Mouse (Mus musculus) G1E (cell line): ENCODE data around the gene Vav3. TPM values are rescaled to one million over a fixed set of nuclear protein-coding genes. Genes with fewer than 3 reads are reported as not detected.

Experiments used
- ATAC-seq: 2 replicates; pipeline ENCODE4 v1.8.0; 2016; ENCODE audit warnings: mild to moderate bottlenecking; ENCODE audit not compliant: insufficient number of reproducible peaks, poor library complexity, low FRiP score, severe bottlenecking; ENCODE audit errors: extremely low read depth
- DNase-seq: peaks from one replicate; pipeline ENCODE4 v3.0.0; 2012; ENCODE audit warnings: low spot score
- H3K27me3 ChIP-seq: 2 replicates; pipeline ENCODE4 v1.6.1; 2012; ENCODE audit warnings: mild to moderate bottlenecking, low read length, inconsistent platforms; ENCODE audit not compliant: insufficient read depth
- H3K36me3 ChIP-seq: replicated peaks from 2 replicates; pipeline ENCODE3; 2012; ENCODE audit warnings: mild to moderate bottlenecking, inconsistent platforms
- H3K4me1 ChIP-seq: 2 replicates; pipeline ENCODE4 v1.6.1; 2012; ENCODE audit warnings: low read depth, low read length, inconsistent platforms, mixed read lengths; ENCODE audit not compliant: insufficient read depth
- H3K4me3 ChIP-seq: 2 replicates; pipeline ENCODE4 v1.5.1; 2012; ENCODE audit warnings: low read depth, mild to moderate bottlenecking, inconsistent platforms, low read length, moderate library complexity, mixed read lengths
- H3K9me3 ChIP-seq: replicated peaks from 2 replicates; pipeline ENCODE4 v1.6.1; 2012; ENCODE audit warnings: inconsistent platforms
- CTCF ChIP-seq: IDR thresholded peaks from 2 replicates; pipeline ENCODE4 v1.5.1; 2012; ENCODE audit warnings: low read depth, low read length, inconsistent platforms, mixed read lengths
- GATA1 ChIP-seq: IDR thresholded peaks from 2 replicates; pipeline ENCODE4 v1.6.1; 2012; ENCODE audit warnings: borderline replicate concordance, low read length, inconsistent platforms, mixed read lengths
- GATA2 ChIP-seq: IDR thresholded peaks from 2 replicates; pipeline ENCODE4 v1.6.1; 2012; ENCODE audit warnings: low read depth, low read length, inconsistent platforms, borderline replicate concordance
- POLR2AphosphoS5 ChIP-seq: IDR thresholded peaks from 2 replicates; pipeline ENCODE4 v1.6.1; 2012; ENCODE audit warnings: low read depth, low read length, inconsistent platforms; ENCODE audit not compliant: insufficient replicate concordance
- TAL1 ChIP-seq: conservative IDR thresholded peaks from 2 replicates; pipeline ENCODE4 v1.6.1; 2012; ENCODE audit warnings: low read depth, low read length, inconsistent platforms, mixed read lengths
- polyA plus RNA-seq: library from polyadenylated mRNA; stranded (reverse); fragments of >175 nt; gene quantifications from 2 replicates; pipeline ENCODE4 v1.2.3, GENCODE M21; 2012
- total RNA-seq, 2 experiments: library from RNA; stranded (forward) in 1 of 2; stranded (reverse) in 1 of 2; fragments of 200-1000 nt in 1 of 2; fragments of >200 nt in 1 of 2; fragmentation: Nextera tagmentation in 1 of 2; gene quantifications; 2 replicates each; pipeline ENCODE4 v1.2.3; 2014 to 2017

Vav3 gene
- total and polyA plus RNA-seq, 3 experiments: 0.05 TPM; not detected in 2

DNA sequence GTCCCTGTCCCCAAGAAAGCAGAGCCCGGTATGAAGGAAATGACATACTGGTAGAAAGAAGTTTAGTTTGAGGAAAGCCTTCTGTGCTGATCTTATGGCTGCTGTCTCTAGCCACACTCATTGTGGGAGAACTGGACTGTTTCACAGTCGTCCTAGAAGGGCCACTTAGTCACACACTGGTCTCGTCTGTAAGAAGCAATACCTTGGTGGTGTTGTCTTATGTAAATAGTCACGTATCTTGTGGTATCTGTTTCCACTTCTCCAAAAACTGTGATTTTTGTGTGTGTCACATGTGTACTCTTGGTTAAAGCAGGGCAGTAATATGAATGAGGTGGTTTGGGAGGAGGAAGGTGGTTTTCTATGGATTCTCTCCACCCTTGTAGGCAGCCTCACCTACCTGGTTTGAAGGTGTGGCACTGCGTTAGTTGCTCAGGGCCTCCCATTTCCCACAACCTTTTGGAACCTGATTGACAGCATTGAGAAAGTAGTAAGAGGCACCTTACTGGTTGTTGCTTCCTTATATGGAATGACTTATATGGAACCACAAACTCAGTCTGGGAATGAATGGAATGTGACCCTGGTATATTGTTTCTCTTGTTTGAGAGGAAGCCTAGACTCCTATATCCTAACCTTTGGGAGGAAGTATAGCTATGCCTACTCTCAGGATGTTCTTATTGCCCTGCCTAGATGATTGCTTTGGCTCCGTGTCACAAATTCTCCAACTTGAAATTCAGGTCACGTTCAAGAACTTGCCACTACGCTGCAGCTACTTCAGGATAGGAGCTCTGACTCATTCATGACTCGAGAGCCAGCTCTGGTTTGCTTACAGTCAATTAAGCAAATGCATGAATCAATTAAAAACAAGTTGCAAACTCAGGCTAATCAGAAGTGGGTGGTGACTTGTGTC lies 28.2 kb downstream of the Vav3 start:
- no peaks in the 10 kb centered on the region for H3K36me3 ChIP-seq
- DNase-seq (no peak), ATAC-seq (no peak)
- H3K27me3 ChIP-seq: no peaks in the 10 kb centered on the region
- H3K9me3 ChIP-seq: peaks cover 31% of the 10 kb centered on the region
- no peak for TF ChIP-seq POLR2AphosphoS5
- TF ChIP-seq CTCF: no peak
- TF ChIP-seq TAL1: no peak
- no peak for TF ChIP-seq GATA2
- TF ChIP-seq GATA1: no peak
- no peaks in the 10 kb centered on the region for H3K4me1 ChIP-seq
- H3K4me3 ChIP-seq: no peak overlapping the region

GRCm38 (mm10) chr3:109371576-109371975 lies 31.1 kb downstream of the Vav3 start:
- Histone ChIP-seq H3K4me3 (no peak overlapping the region), H3K4me1 (no peaks in the 10 kb centered on the region), H3K27me3 (no peaks in the 10 kb centered on the region), H3K36me3 (no peaks in the 10 kb centered on the region), H3K9me3 (peaks cover 17% of the 10 kb centered on the region)
- no peak for DNase-seq
- ATAC-seq: no peak
- no peak for TF ChIP-seq GATA1
- TF ChIP-seq TAL1: no peak
- no peak for TF ChIP-seq CTCF
- no peak for TF ChIP-seq POLR2AphosphoS5
- TF ChIP-seq GATA2: no peak

- DNase-seq: no peak
- H3K4me1 ChIP-seq: no peaks in the 10 kb centered on the region
- H3K27me3 ChIP-seq: no peaks in the 10 kb centered on the region
- TF ChIP-seq GATA2 (no peak), TAL1 (no peak), CTCF (no peak), POLR2AphosphoS5 (no peak), GATA1 (no peak)
- H3K4me3 ChIP-seq: no peak overlapping the region
- H3K9me3 ChIP-seq: peaks cover 20% of the 10 kb centered on the region
- ATAC-seq: no peak
- no peaks in the 10 kb centered on the region for H3K36me3 ChIP-seq
These were observed 32.2 kb downstream of the Vav3 start for GRCm38 (mm10) chr3:109372678-109373077.

DNA sequence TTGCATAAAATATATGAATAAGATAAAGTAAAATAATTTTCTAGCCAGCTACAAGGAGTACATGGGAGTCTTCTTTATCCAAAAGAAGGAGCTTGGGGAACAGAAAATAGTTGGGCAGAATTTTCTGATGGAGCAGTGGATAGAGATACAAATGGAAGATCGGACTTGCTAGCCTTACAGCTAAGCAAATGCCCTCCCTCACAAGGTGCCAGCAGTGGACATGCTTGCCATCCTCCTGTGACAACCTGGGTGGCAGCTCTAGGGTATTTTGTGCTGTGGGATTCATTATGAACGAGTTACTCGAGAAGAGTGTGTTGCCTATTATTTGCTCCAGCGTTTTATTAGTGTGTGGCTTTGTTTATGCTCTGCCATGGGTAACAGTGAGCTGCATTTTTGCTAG lies 37.8 kb downstream of the Vav3 start:
- Histone ChIP-seq H3K4me1 (no peaks in the 10 kb centered on the region), H3K27me3 (no peaks in the 10 kb centered on the region), H3K9me3 (peaks cover 19% of the 10 kb centered on the region), H3K36me3 (no peaks in the 10 kb centered on the region), H3K4me3 (no peak overlapping the region)
- ATAC-seq (no peak), DNase-seq (no peak)
- TF ChIP-seq POLR2AphosphoS5 (no peak), GATA2 (no peak), CTCF (no peak), TAL1 (no peak), GATA1 (no peak)

GRCm38 (mm10) chr3:109378684-109379083 lies 38.2 kb downstream of the Vav3 start:
- ATAC-seq: no peak
- no peak overlapping the region for H3K4me3 ChIP-seq
- TF ChIP-seq GATA1 (no peak), TAL1 (no peak), GATA2 (no peak), CTCF (no peak), POLR2AphosphoS5 (no peak)
- H3K36me3 ChIP-seq: no peaks in the 10 kb centered on the region
- H3K4me1 ChIP-seq: no peaks in the 10 kb centered on the region
- no peak for DNase-seq
- H3K9me3 ChIP-seq: peaks cover 19% of the 10 kb centered on the region
- no peaks in the 10 kb centered on the region for H3K27me3 ChIP-seq

DNA sequence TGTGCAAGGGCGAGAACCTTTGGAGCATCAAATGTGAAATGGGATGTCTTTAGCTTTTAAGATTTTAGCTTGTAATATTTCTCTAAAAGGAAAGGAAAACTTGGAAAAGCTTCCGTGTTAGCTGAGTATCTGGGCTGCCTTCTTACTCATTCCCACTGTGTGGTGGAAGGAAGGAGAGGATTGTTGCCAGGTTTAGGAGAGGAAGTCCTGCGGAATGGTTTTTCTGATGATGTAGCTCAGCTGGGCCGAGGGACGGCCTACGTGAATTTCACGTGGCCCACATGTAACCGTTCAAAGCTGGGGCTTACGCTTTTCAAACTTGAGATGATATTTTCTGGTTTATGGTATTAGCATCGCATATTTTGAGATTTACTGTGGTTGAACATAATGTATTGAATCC lies 48.3 kb downstream of the Vav3 start:
- H3K27me3 ChIP-seq: no peaks in the 10 kb centered on the region
- no peak for DNase-seq
- H3K9me3 ChIP-seq: peaks cover 26% of the 10 kb centered on the region
- no peaks in the 10 kb centered on the region for H3K36me3 ChIP-seq
- H3K4me3 ChIP-seq: no peak overlapping the region
- H3K4me1 ChIP-seq: no peaks in the 10 kb centered on the region
- TF ChIP-seq GATA2: no peak
- no peak for TF ChIP-seq TAL1
- ATAC-seq: no peak
